Mouse (Mus musculus) intestine, postnatal 0 days (tissue): ENCODE data around the gene Frat1. TPM values are rescaled to one million over a fixed set of nuclear protein-coding genes. Genes with fewer than 3 reads are reported as not detected.
"Not testable (repeated sequence)": the region's sequence is repeated elsewhere in the genome, so short reads cannot be mapped to it uniquely, and the experiment has no call there.

ENCODE experiments used
- ATAC-seq: fragments of 200-750 bp; cut with Nextera tagmentation; 2 replicates; pipeline ENCODE4 v1.8.0; 2017; ENCODE audit warnings: mild to moderate bottlenecking, moderate TSS enrichment, moderate library complexity
- H3K27ac ChIP-seq: fragments of 300-500 bp; sonication (generic); 2 replicates; pipeline ENCODE4 v1.5.1; 2014; ENCODE audit warnings: mild to moderate bottlenecking, low read depth, low read length, moderate library complexity
- H3K27me3 ChIP-seq: fragments of 300-500 bp; sonication (generic); replicated peaks from 2 replicates; pipeline ENCODE4 v1.6.1; 2014; ENCODE audit warnings: low read length, mixed read lengths; ENCODE audit not compliant: control insufficient read depth, insufficient read depth
- H3K36me3 ChIP-seq: fragments of 300-500 bp; sonication (generic); 2 replicates; pipeline ENCODE4 v1.6.1; 2014; ENCODE audit warnings: mild to moderate bottlenecking, moderate library complexity; ENCODE audit not compliant: control insufficient read depth, insufficient read depth
- H3K4me1 ChIP-seq: fragments of 300-500 bp; sonication (generic); replicated peaks from 2 replicates; pipeline ENCODE4 v1.6.1; 2014; ENCODE audit warnings: antibody characterized with exemption, low read length, mixed read lengths; ENCODE audit not compliant: control insufficient read depth, insufficient read depth
- H3K4me2 ChIP-seq: fragments of 300-500 bp; sonication (generic); replicated peaks from 2 replicates; pipeline ENCODE4 v1.6.1; 2014; ENCODE audit warnings: low read depth, mild to moderate bottlenecking, moderate library complexity
- H3K4me3 ChIP-seq: fragments of 300-500 bp; sonication (generic); 2 replicates; pipeline ENCODE4 v1.5.1; 2014; ENCODE audit warnings: low read depth, low read length
- H3K9ac ChIP-seq: fragments of 300-500 bp; sonication (generic); 2 replicates; pipeline ENCODE4 v1.6.1; 2014; ENCODE audit warnings: mild to moderate bottlenecking, low read depth, low read length
- H3K9me3 ChIP-seq: fragments of 300-500 bp; sonication (generic); 2 replicates; pipeline ENCODE4 v1.6.1; 2016; ENCODE audit warnings: mixed run types; ENCODE audit not compliant: control insufficient read depth
- CTCF ChIP-seq: sonication (generic); IDR thresholded peaks from 2 replicates; pipeline ENCODE4 v1.5.1; 2016; ENCODE audit warnings: low read depth, mild to moderate bottlenecking, control low read depth, antibody characterized with exemption, moderate library complexity
- WGBS: fragments of 180-500 bp; shearing (Covaris S2); extraction: QIAGEN DNeasy Blood & Tissue Kit; methylation state at CpG from one replicate; pipeline ENCODE4 v1.1.7; 2014; 5-methylcytosine and 5-hydroxymethylcytosine counted together
- polyA plus RNA-seq: library from polyadenylated mRNA; unstranded; fragments of >200 nt; fragmentation: Nextera tagmentation; extraction: Ambion mirVana; gene quantifications from 2 replicates; pipeline ENCODE4 v1.2.1, GENCODE M21; 2015

Gene Frat1
- polyA plus RNA-seq, 1 experiment from 2014 or later: 8.3 TPM

DNA sequence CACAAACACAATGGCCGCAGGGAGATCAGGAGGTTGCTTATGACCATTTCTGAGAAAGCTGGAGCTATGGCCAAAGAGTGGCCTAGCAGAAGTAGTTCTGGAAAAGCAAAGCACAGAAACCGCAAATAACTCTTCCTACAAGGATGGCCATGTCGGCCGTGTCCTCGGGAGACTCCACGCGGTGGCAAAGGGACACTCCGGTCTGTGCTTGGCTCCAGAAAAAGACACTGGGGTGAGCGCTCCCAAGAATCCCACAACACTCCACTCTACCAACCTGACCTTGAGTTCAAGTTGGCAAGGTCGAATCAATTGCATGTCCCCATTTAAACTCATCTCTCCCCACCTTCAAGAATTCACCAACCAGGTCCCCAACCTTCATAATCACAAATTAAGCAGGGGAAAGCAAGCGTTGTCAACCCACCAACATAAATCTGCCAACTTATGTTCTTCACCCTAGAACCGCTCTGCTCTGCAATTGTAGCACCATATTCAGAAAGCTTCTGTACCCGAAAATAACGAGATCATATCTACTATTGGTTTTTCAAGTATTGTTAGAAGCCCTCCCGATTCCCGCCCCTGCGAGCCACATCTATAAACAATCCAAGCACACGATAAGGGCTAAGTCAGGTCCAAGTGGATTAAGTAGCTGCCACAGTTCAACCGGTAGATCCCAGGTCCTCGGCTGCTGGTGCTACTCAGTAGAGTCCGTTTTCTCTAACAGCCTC, 16.8 kb downstream of the Frat1 start:
- Histone ChIP-seq H3K27ac (no peak overlapping the region), H3K9ac (peak overlapping the region; percentile 81), H3K9me3 (no peaks in the 10 kb centered on the region), H3K27me3 (no peaks in the 10 kb centered on the region), H3K4me3 (peak overlapping the region; percentile 74), H3K4me1 (0 out of 2 replicates have a peak, but pooled peaks cover 5% of the 10 kb centered on the region), H3K36me3 (no peaks in the 10 kb centered on the region), H3K4me2 (peak overlapping the region; percentile 97)
- 8% methylated on average over 21 of the region's 21 CpGs for WGBS
- TF ChIP-seq CTCF: peak; percentile 55
- no peak for ATAC-seq

- H3K4me1 ChIP-seq: 0 out of 2 replicates have a peak, but pooled peaks cover 5% of the 10 kb centered on the region
These were observed 17.4 kb downstream of the Frat1 start for GRCm38 (mm10) chr19:41847091-41847581.

GRCm38 (mm10) chr19:41847614-41847991, 17.8 kb downstream of the Frat1 start:
- not testable (repeated sequence) for H3K36me3 ChIP-seq, H3K4me1 ChIP-seq, H3K27me3 ChIP-seq, H3K9me3 ChIP-seq
- WGBS: under 1% methylated on average over 48 of the region's 53 CpGs
- ATAC-seq: peak; percentile 58
- H3K4me3 ChIP-seq: peak overlapping the region; percentile 74
- H3K4me2 ChIP-seq: peak overlapping the region; percentile 97
- peak overlapping the region; percentile 81 for H3K9ac ChIP-seq
- peak overlapping the region; percentile 87 for H3K27ac ChIP-seq

More at GRCm38 (mm10) chr19:41847091-41847581, 17.4 kb downstream of the Frat1 start:
- Histone ChIP-seq H3K9me3 (no peaks in the 10 kb centered on the region), H3K27ac (peak overlapping the region; percentile 87), H3K36me3 (no peaks in the 10 kb centered on the region), H3K4me3 (peak overlapping the region; percentile 74), H3K9ac (peak overlapping the region; percentile 81), H3K4me2 (peak overlapping the region; percentile 97), H3K27me3 (no peaks in the 10 kb centered on the region)
- ATAC-seq: peak; percentile 12; the same call in 1 of the 2 replicates
- under 1% methylated on average over 61 of the region's 64 CpGs for WGBS
- no peak for TF ChIP-seq CTCF

DNA sequence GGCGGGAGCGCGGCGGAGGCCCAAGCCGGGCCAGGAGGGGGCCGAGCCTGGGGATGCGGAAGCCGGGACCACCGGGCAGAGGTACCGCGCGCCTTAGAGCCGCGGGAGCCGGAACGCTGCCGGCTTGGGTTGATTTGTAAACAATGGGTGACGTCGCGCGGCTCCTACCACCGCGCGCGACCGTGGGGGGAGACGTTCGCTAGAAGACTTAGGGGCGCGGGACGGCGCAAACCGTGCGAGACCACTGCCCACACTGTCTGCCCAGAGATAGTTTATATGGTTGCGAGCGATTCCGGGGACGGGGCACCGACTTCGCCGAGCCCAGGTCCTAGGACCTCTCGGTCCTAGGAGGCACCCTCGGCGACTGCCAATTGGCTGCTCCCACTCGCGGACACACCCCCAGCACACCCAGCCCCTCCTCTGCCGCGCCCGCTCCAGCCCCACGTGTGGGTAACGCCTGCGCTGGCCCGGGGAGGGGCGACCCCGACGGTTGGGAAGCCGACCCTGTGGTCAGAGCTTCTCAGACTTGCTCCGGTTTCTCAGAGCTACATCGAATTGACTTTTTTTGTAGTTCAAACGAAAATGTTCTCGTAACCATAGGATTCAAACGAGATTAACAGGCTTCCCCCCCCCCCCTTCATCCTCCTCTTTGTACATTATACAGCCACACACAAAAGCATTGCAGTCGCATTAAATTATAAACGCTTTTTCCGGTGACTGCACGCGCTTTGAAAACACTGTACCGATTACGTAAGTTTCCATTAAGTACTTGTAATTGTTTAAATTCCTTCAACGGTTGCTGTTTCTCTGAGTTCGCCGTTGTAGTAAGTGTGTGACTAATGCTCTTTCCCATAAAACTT, 18.5 kb downstream of the Frat1 start, which contains the start of gene Frat2:
TSS of gene Frat2 (minus strand) at position 141 of the 860 bp plus-strand sequence.
- H3K4me3 ChIP-seq: peak within 1 kb of the TSS; percentile 74
- H3K4me2 ChIP-seq: peak within 1 kb of the TSS; percentile 97
- ATAC-seq: peak; percentile 92
- peak within 1 kb of the TSS; percentile 87 for H3K27ac ChIP-seq
- no peaks in the 10 kb centered on the region for H3K9me3 ChIP-seq
- peak within 1 kb of the TSS; percentile 81 for H3K9ac ChIP-seq
- H3K36me3 ChIP-seq: no peaks in the 10 kb centered on the region
- WGBS: under 1% methylated on average over 68 of the region's 72 CpGs
- H3K27me3 ChIP-seq: no peaks in the 10 kb centered on the region
- 0 out of 2 replicates have a peak, but pooled peaks cover 5% of the 10 kb centered on the region for H3K4me1 ChIP-seq
- no peak for TF ChIP-seq CTCF

DNA sequence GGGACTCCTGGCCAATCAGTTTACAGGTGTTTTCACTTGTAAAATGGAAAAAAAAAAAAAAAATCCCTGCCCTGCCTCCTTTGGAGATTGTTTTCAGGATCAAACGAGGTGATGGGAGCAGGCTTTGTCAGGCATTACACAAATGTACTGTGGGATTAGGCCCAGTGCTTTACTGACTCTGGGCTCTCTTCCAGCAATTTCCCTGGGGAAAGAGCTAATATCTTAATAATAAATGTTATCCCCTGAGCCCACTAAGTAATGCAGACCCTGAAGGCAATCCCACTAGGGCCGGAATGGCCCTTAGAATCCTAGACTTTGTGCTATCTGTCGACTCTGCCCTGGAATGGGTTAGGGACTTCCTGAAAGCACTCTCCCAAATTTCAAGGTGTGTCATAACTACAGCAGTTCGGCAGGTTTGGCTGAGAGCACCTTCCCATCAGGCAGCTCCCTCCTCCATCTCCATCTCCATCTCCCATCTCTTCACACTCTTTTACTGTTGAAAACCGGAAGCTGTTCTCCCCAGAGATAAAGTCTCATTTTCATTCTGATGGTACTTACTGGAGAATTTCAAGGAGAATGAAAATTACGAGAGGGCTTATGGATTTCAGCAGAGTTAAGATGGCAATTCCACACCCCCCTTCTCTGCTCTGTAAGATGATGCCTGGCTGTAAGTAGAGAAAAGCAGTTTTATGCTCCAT, 20.4 kb downstream of the Frat1 start:
- Histone ChIP-seq H3K9me3 (no peaks in the 10 kb centered on the region), H3K36me3 (no peaks in the 10 kb centered on the region), H3K27me3 (no peaks in the 10 kb centered on the region), H3K27ac (no peak overlapping the region), H3K9ac (no peak overlapping the region), H3K4me3 (no peak overlapping the region), H3K4me2 (no peak overlapping the region), H3K4me1 (0 out of 2 replicates have a peak, but pooled peaks cover 5% of the 10 kb centered on the region)
- no peak for ATAC-seq
- no peak for TF ChIP-seq CTCF
- WGBS: 53% methylated on average over 6 of the region's 6 CpGs
